Mouse (Mus musculus) skeletal muscle tissue, postnatal 0 days (tissue): ENCODE data around the gene Gm8298. TPM values are rescaled to one million over a fixed set of nuclear protein-coding genes. Genes with fewer than 3 reads are reported as not detected.

Experiments used
- polyA plus RNA-seq: library from polyadenylated mRNA; unstranded; fragments of >200 nt; fragmentation: Nextera tagmentation; extraction: Ambion mirVana; gene quantifications from 2 replicates; pipeline ENCODE4 v1.2.1, GENCODE M21; 2015

Gene Gm8298
- not detected in 2 replicates for polyA plus RNA-seq

DNA sequence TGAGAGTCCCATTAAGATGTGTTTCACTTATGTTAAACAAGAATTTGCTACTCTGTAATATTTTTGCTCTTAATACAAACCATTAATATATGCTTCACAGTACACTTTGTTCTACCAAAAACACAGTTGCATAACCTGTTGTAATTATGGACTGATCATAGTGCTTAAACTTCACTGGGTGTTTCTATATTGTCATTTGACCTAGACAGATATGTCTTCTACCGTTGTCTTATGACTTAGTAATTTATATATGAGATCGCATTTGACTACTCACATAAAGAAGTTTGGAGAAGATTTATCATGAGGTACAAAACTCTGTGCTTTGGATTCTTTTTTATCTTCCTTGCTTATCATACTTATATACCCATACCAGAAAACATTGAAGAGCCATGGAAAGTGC lies at the start of gene Gm8298:
Gm8298 (plus strand) TSS at position 301 of the 400 bp plus-strand sequence.

GRCm38 (mm10) chr3:59924914-59925313 lies 64.1 kb downstream of the Gm8298 start, which contains the start of gene C130079G13Rik:
Gene C130079G13Rik, plus strand, starts transcription at chr3:59925214.

Other genes with a start within 250 kb of the Gm8298 start
- gene Gm5538, start 131.3 kb upstream of the Gm8298 start, polyA plus RNA-seq = not detected in 2 replicates
- gene C130079G13Rik, start 64.2 kb downstream of the Gm8298 start, polyA plus RNA-seq = 0.17 TPM in 1 of 2 replicates, not detected in the other
- 0.34 TPM in 1 of 2 replicates, not detected in the other for gene Aadacl2, start 145.7 kb downstream of the Gm8298 start, polyA plus RNA-seq
- gene Aadac, start 164.7 kb downstream of the Gm8298 start, polyA plus RNA-seq = 0.51 and 0.53 TPM in 2 replicates
- gene Sucnr1, start 220.8 kb downstream of the Gm8298 start, polyA plus RNA-seq = 0.19 and 0.67 TPM in 2 replicates